Mouse (Mus musculus): ENCODE measurements around the gene Rab3gap1. TPM values are rescaled to one million over a fixed set of nuclear protein-coding genes. Genes with fewer than 3 reads are reported as not detected.

Gene Rab3gap1
- polyA plus RNA-seq, 1 experiment, result 22.9 TPM

DNA sequence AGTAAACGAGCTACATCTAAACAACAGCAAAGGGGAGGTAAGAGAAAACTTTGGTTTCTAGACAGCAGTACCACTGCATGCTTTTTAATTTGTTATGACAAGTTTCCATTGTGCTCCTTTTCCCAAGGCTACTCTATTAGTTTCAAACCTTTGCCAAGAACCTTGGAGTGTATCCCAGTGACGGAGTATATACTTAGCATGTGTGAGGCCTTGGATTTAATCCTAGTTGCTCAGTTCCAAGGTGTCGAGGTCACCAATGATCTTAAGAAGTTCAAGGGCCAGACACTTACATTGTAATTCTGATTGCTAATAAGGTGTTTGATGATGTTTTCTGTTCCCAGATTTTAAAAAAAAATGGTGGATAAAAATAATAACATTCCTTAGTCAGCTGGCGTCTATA lies 44.5 kb downstream of the Rab3gap1 start:
- H3K4me3 ChIP-seq (ENCODE audit: insufficient read depth, low read length), result no peak overlapping the region

DNA sequence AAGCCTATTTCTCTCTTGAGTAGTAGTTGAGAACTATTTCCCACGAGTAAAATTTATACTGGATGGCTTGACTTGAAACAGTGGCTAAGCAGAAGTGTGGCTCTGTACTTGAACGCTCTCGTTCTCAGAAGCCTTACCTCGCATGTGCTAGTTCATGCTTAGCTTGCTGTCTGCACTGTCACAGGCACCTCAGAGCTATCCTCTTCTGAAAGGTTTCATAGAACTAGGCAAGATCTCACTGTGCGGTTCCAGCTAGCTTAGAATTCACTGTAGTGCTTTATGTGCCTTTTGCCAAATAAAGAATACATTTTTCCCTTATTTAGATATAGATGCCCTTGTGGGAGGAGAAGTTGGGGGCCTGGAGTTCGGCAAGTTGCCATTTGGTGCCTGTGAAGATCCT lies 46.7 kb downstream of the Rab3gap1 start:
- TF ChIP-seq CTCF (IDR thresholded peaks at IDR 0.05; ENCODE audit: low read depth, low read length) (no peak), POLR2A (IDR thresholded peaks at IDR 0.05; ENCODE audit: borderline replicate concordance, low read depth, low read length) (no peak)
- 0 out of 2 replicates have a peak, but pooled peaks cover 3% of the 10 kb centered on the region for H3K4me1 ChIP-seq (ENCODE audit: control insufficient read depth, insufficient read depth, low read length)

More for the DNA sequence above, 44.5 kb downstream of the Rab3gap1 start:
- no peak overlapping the region for H3K27ac ChIP-seq (ENCODE audit: insufficient read depth, low read depth, low read length)
- TF ChIP-seq CTCF (IDR thresholded peaks at IDR 0.05; ENCODE audit: low read depth, low read length) (no peak), POLR2A (IDR thresholded peaks at IDR 0.05; ENCODE audit: borderline replicate concordance, low read depth, low read length) (no peak)
- H3K4me1 ChIP-seq (ENCODE audit: control insufficient read depth, insufficient read depth, low read length), result no peaks in the 10 kb centered on the region

DNA sequence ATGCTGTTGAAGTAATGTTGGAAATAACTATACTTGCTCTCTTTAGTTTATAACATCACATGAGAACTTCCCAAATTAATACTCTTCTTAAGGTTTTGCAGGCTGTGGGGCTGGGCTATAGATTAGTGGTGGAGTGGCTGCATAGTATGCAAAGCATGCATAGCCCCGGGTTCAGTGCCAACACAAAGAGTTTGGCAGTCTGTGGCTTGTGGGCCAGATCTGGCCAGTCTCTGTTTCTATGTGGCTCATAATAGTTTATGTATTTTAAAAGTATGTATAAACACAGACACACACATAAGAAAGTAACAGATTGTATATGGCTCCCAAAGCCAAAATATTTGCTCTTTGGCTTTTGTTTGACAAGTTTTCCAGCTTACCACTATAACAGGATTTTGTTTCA lies 47.2 kb downstream of the Rab3gap1 start:
- TF ChIP-seq CTCF (IDR thresholded peaks at IDR 0.05; ENCODE audit: low read depth, low read length) (no peak), POLR2A (IDR thresholded peaks at IDR 0.05; ENCODE audit: borderline replicate concordance, low read depth, low read length) (no peak)
- H3K4me1 ChIP-seq (ENCODE audit: control insufficient read depth, insufficient read depth, low read length), result 0 out of 2 replicates have a peak, but pooled peaks cover 3% of the 10 kb centered on the region
- H3K4me3 ChIP-seq (ENCODE audit: insufficient read depth, low read length), result no peak overlapping the region
- H3K27ac ChIP-seq (ENCODE audit: insufficient read depth, low read depth, low read length), result no peak overlapping the region

More for the DNA sequence above, 46.7 kb downstream of the Rab3gap1 start:
- H3K27ac ChIP-seq (ENCODE audit: insufficient read depth, low read depth, low read length), result no peak overlapping the region
- no peak overlapping the region for H3K4me3 ChIP-seq (ENCODE audit: insufficient read depth, low read length)

DNA sequence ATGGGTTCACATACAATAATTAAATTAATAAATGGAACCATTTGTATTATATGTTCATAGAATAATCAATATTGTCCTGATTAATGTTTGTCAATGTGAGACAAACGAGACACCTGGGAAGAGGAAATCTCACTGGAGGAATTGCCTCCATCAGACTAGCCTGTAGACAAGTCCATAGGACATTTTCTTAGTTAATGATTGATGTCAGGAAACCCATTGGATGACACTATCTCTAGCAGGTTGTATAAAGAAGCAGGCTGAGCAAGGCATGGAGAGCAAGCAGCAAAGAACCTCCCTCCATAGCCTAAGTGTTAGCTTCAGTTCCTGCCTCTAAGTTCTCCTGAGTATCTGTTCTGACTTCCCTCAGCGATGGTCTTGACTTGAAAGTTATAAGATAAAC lies 64.8 kb downstream of the Rab3gap1 start:
- Histone ChIP-seq H3K4me1 (ENCODE audit: control insufficient read depth, insufficient read depth, low read length) (no peaks in the 10 kb centered on the region), H3K4me3 (ENCODE audit: insufficient read depth, low read length) (no peak overlapping the region), H3K27ac (ENCODE audit: insufficient read depth, low read depth, low read length) (no peak overlapping the region)
- TF ChIP-seq CTCF (IDR thresholded peaks at IDR 0.05; ENCODE audit: low read depth, low read length), result no peak
- no peak for TF ChIP-seq POLR2A (IDR thresholded peaks at IDR 0.05; ENCODE audit: borderline replicate concordance, low read depth, low read length)

DNA sequence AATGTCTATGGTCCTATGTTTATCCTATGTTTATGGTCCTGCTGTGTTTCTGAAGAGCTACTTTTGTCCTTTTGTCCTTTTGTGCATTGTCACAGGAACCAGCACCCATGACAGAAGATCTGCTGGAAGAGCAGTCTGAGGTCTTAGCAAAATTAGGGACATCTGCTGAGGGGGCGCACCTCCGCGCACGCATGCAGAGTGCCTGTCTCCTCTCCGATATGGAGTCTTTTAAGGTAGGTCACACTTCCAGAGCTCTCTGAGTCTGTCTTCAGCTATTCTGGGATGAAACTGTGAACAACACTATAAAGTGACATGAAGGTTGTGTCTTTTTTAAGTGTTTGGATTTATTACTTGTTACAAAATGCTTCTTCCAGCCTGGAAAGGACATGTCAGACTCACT lies 65.7 kb downstream of the Rab3gap1 start:
- no peak overlapping the region for H3K4me3 ChIP-seq (ENCODE audit: insufficient read depth, low read length)
- no peak overlapping the region for H3K27ac ChIP-seq (ENCODE audit: insufficient read depth, low read depth, low read length)
- no peak for TF ChIP-seq CTCF (IDR thresholded peaks at IDR 0.05; ENCODE audit: low read depth, low read length)
- TF ChIP-seq POLR2A (IDR thresholded peaks at IDR 0.05; ENCODE audit: borderline replicate concordance, low read depth, low read length), result no peak
- H3K4me1 ChIP-seq (ENCODE audit: control insufficient read depth, insufficient read depth, low read length), result no peaks in the 10 kb centered on the region

DNA sequence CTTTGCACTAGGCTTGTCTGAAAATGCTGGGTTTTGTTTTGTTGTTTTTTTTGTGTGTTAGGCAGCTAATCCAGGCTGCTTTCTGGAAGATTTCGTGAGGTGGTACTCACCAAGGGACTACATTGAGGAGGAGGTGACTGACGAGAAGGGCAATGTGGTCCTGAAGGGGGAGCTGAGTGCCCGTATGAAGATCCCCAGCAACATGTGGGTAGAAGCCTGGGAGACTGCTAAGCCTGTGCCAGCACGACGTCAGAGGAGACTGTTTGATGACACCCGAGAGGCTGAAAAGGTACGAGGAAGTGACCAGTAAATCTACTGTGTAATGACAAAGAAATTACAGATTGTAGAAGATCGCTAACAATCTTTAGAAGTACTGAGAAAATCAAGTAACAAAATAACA lies 68.7 kb downstream of the Rab3gap1 start:
- Histone ChIP-seq H3K27ac (ENCODE audit: insufficient read depth, low read depth, low read length) (no peak overlapping the region), H3K4me3 (ENCODE audit: insufficient read depth, low read length) (no peak overlapping the region), H3K4me1 (ENCODE audit: control insufficient read depth, insufficient read depth, low read length) (no peaks in the 10 kb centered on the region)
- TF ChIP-seq CTCF (IDR thresholded peaks at IDR 0.05; ENCODE audit: low read depth, low read length) (no peak), POLR2A (IDR thresholded peaks at IDR 0.05; ENCODE audit: borderline replicate concordance, low read depth, low read length) (no peak)

GRCm38 (mm10) chr1:127942231-127942630 lies 73.7 kb downstream of the Rab3gap1 start:
- Histone ChIP-seq H3K4me1 (ENCODE audit: control insufficient read depth, insufficient read depth, low read length) (no peaks in the 10 kb centered on the region), H3K4me3 (ENCODE audit: insufficient read depth, low read length) (no peak overlapping the region), H3K27ac (ENCODE audit: insufficient read depth, low read depth, low read length) (no peak overlapping the region)
- no peak for TF ChIP-seq POLR2A (IDR thresholded peaks at IDR 0.05; ENCODE audit: borderline replicate concordance, low read depth, low read length)
- TF ChIP-seq CTCF (IDR thresholded peaks at IDR 0.05; ENCODE audit: low read depth, low read length), result no peak

- H3K27ac ChIP-seq (ENCODE audit: insufficient read depth, low read depth, low read length), result no peak overlapping the region
- H3K4me3 ChIP-seq (ENCODE audit: insufficient read depth, low read length), result no peak overlapping the region
- TF ChIP-seq POLR2A (IDR thresholded peaks at IDR 0.05; ENCODE audit: borderline replicate concordance, low read depth, low read length) (no peak), CTCF (IDR thresholded peaks at IDR 0.05; ENCODE audit: low read depth, low read length) (no peak)
- no peaks in the 10 kb centered on the region for H3K4me1 ChIP-seq (ENCODE audit: control insufficient read depth, insufficient read depth, low read length)
Observed at GRCm38 (mm10) chr1:127943516-127943915, 74.9 kb downstream of the Rab3gap1 start.

- Histone ChIP-seq H3K4me1 (ENCODE audit: control insufficient read depth, insufficient read depth, low read length) (no peaks in the 10 kb centered on the region), H3K4me3 (ENCODE audit: insufficient read depth, low read length) (no peak overlapping the region), H3K27ac (ENCODE audit: insufficient read depth, low read depth, low read length) (no peak overlapping the region)
- TF ChIP-seq POLR2A (IDR thresholded peaks at IDR 0.05; ENCODE audit: borderline replicate concordance, low read depth, low read length) (no peak), CTCF (IDR thresholded peaks at IDR 0.05; ENCODE audit: low read depth, low read length) (no peak)
Observed at GRCm38 (mm10) chr1:127945696-127946575, 77.4 kb downstream of the Rab3gap1 start.

DNA sequence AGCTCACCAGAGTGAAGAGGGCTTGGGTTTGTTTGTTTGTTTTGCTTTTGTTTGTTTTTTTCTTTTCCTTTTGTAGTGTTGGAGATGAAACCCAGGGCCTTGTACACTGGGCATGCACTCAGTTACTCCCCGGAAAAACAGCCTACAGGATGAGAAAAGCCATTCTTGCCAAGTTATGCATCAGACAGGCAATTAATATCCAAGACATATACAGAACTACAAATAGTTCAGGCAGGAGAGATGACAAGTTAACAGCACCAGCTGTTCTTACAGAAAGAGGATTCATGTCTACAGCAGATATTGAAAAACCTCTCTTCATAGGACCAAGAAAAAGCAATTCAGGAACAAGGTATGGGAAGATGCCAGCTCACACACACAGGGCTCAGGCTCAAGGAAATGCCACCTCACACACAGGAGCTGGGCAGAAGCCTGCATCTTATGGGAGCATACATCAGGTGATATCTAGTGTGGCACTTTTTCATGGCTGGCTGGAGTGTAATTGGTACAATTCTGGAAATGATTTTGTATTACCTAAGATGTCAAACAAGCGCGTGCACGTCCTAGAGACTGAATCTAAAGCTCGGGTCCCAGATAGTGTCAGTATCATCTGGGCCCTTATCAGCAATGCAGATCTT lies 78.2 kb downstream of the Rab3gap1 start:
- Histone ChIP-seq H3K4me1 (ENCODE audit: control insufficient read depth, insufficient read depth, low read length) (no peaks in the 10 kb centered on the region), H3K27ac (ENCODE audit: insufficient read depth, low read depth, low read length) (no peak overlapping the region), H3K4me3 (ENCODE audit: insufficient read depth, low read length) (no peak overlapping the region)
- no peak for TF ChIP-seq POLR2A (IDR thresholded peaks at IDR 0.05; ENCODE audit: borderline replicate concordance, low read depth, low read length)
- no peak for TF ChIP-seq CTCF (IDR thresholded peaks at IDR 0.05; ENCODE audit: low read depth, low read length)

Data from bone marrow macrophage, adult 2 months (primary cell).